In the genomic region with DNA sequence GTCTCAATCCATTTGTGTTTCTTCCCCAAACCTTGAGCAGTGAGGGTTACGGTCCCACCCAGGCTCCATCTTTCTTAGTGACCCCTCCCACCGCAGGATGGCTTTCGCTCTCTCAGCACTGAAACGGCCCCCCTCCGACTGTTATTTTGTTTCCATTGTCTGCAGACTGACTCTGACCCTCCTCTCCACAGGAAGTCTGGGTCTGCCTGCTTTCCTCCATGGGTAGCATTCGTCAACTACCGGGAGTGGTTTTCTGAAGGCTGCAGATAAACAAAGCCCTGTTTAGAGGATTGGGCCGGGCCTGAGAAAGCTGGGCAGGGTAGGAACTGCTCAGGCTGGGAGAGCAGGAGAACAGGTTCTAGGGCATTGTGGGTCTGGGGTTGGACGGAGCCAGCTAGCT, we compare ENCODE assay signal across 9 mouse cellular contexts. TPM values are rescaled to one million over a fixed set of nuclear protein-coding genes. Genes with fewer than 3 reads are reported as not detected.
A peak's percentile ranks its signal among the peaks of the same experiment; 100 is the strongest.
DNase-seq lines count a peak whose midpoint lies in the region; ATAC-seq and TF ChIP-seq lines count a peak whose summit lies in the region.
"Had no signal": no experiment of that assay in that cellular context is flagged by ENCODE, and none has a peak within 500 bp of the region (broad histone marks: within the 10 kb centered on the region; RNA-seq: fewer than 3 reads in every experiment).

No protein-coding gene starts in this region.

- no peaks in the 10 kb centered on the region for H3K36me3 ChIP-seq in ES-E14 (ENCODE audit: control insufficient read depth, insufficient read depth, low read length, poor library complexity, severe bottlenecking)
- H3K36me3 ChIP-seq in intestine, embryonic 16.5 days (ENCODE audit: control insufficient read depth, insufficient read depth, low read length), result no peaks in the 10 kb centered on the region

- H3K9me3 ChIP-seq in ES-E14 (ENCODE audit: control insufficient read depth, insufficient read depth, low read depth, low read length), result no peaks in the 10 kb centered on the region
- H3K9me3 ChIP-seq in intestine, embryonic 16.5 days (ENCODE audit: control insufficient read depth, low read length), result no peaks in the 10 kb centered on the region

- no peaks in the 10 kb centered on the region for H3K27me3 ChIP-seq in intestine, embryonic 16.5 days (replicated peaks; ENCODE audit: control insufficient read depth, insufficient read depth, low read length)

- in situ Hi-C loops in ES-E14 (cut with MboI; ENCODE audit: low sequenced_read_pairs in 2 of 2, unreplicated experiment in 2 of 2), result no loop called here

- peak overlapping the region; percentile 30 to 45; a peak in 3 of 4 replicates for H3K4me3 ChIP-seq in ES-E14 (ENCODE audit: insufficient read depth in 1 of 2, low read depth in 1 of 2, low read length in 2 of 2, poor library complexity in 1 of 2, severe bottlenecking in 1 of 2)
- 0 out of 2 replicates have a peak overlapping the region, but pooled peaks have one; percentile 3 for H3K4me3 ChIP-seq in intestine, embryonic 16.5 days (ENCODE audit: low read length)

- 7% methylated on average over 9 of the region's 9 CpGs for WGBS in intestine, embryonic 16.5 days

- DNase-seq in ES-E14 (ENCODE audit: low read depth, low spot score), result peak; percentile 71
- peak; percentile 46 for DNase-seq in embryo, embryonic 10 days (ENCODE audit: low spot score)
- DNase-seq in mesoderm, embryonic 11.5 days (ENCODE audit: low read depth, low spot score), result peak; percentile 43
- DNase-seq in frontal cortex, postnatal 14 days (ENCODE audit: low spot score in 2 of 2), result no peak
- DNase-seq in spleen, postnatal 4 days (ENCODE audit: low spot score in 2 of 2), result no peak
- DNase-seq: adrenal gland, adult 8-10 months had no signal

- H3K4me1 ChIP-seq in ES-E14 (ENCODE audit: control insufficient read depth in 2 of 2, insufficient read depth in 2 of 2, low read length in 2 of 2, poor library complexity in 1 of 2), result peaks cover 0 to 7% of the 10 kb centered on the region in 2 experiments; a peak in 1 of 4 replicates
- H3K4me1 ChIP-seq in intestine, embryonic 16.5 days (ENCODE audit: control insufficient read depth, insufficient read depth, low read length), result peaks cover 8% of the 10 kb centered on the region; the same call in 1 of the 2 replicates

- H3K27ac ChIP-seq in ES-E14 (ENCODE audit: insufficient read depth, low read depth, low read length, poor library complexity, severe bottlenecking), result peak overlapping the region; percentile 68
- H3K27ac ChIP-seq in intestine, embryonic 16.5 days (ENCODE audit: low read length), result no peak overlapping the region

- no peak overlapping the region; the same call in 1 of the 2 replicates for H3K9ac ChIP-seq in ES-E14 (ENCODE audit: insufficient read depth, low read depth, low read length, poor library complexity, severe bottlenecking)
- H3K9ac ChIP-seq in intestine, embryonic 16.5 days (ENCODE audit: low read depth, low read length), result no peak overlapping the region

- H3K4me2 ChIP-seq in intestine, embryonic 16.5 days (ENCODE audit: low read depth, low read length), result peak overlapping the region; percentile 30

- ATAC-seq in intestine, embryonic 16.5 days, result no peak
- no peak for ATAC-seq in granulocyte monocyte progenitor cell, adult 5-6 weeks (replicated peaks; ENCODE audit: poor library complexity, severe bottlenecking)

TF ChIP-seq in ES-E14, 5 proteins besides CTCF, POLR2A, EP300 and RAD21:
- 0 out of 2 replicates have a peak, but pooled peaks have one; percentile 23 for TF ChIP-seq HCFC1 (IDR thresholded peaks at IDR 0.05; ENCODE audit: borderline replicate concordance, insufficient read depth, low read length)
- TF ChIP-seq ZC3H11A (IDR thresholded peaks at IDR 0.05; ENCODE audit: borderline replicate concordance, low read depth, low read length), result no peak

RNA-seq across cellular contexts. Expression of gene Ccdc60, which starts 1.1 kb away (rescaled TPM):
- total RNA-seq in ES-E14 (2012; rRNA removed), result 0.54 and 0.79 TPM in 2 replicates
- 1.6 TPM in 2 replicates for polyA plus RNA-seq in intestine, embryonic 16.5 days (2015; fragmentation: Nextera tagmentation; extraction: Ambion mirVana)
- not detected in 2 replicates for total RNA-seq in granulocyte monocyte progenitor cell, adult 5-6 weeks (2014; fragmentation: Nextera tagmentation)
- not detected in 2 replicates for total RNA-seq in granulocyte monocyte progenitor cell, adult 5-6 weeks (2017)
- total RNA-seq: adrenal gland, adult 8-10 months; neutrophil, adult 5-6 weeks had no signal

Comparison
In these comparisons a context has a peak if more than half of its experiments do, and no peak if none do; other contexts are left out.
1. DNase-seq: peak in ES-E14 (single experiment), embryo, embryonic 10 days (single experiment) and mesoderm, embryonic 11.5 days (single experiment); none in frontal cortex, postnatal 14 days (0 of 2) and spleen, postnatal 4 days (0 of 2).